Mouse (Mus musculus): ENCODE results near the gene Fam229b.

GRCm38 (mm10) chr10:39108837-39109488 lies 24.8 kb downstream of the Fam229b start:
- TF ChIP-seq CTCF (IDR thresholded peaks at IDR 0.05; ENCODE audit: extremely low read depth, insufficient read depth, low read length) (no peak), POLR2A (IDR thresholded peaks at IDR 0.05; ENCODE audit: extremely low read depth, insufficient read depth, low read length) (no peak)

Measured in cortical plate, adult 2 months (tissue).